Mouse (Mus musculus): ENCODE data around the gene Vmn1r67. TPM values are rescaled to one million over a fixed set of nuclear protein-coding genes. Genes with fewer than 3 reads are reported as not detected.

Vmn1r67 gene
- not detected for total RNA-seq (2021)
- long read RNA-seq: 0 reads

DNA sequence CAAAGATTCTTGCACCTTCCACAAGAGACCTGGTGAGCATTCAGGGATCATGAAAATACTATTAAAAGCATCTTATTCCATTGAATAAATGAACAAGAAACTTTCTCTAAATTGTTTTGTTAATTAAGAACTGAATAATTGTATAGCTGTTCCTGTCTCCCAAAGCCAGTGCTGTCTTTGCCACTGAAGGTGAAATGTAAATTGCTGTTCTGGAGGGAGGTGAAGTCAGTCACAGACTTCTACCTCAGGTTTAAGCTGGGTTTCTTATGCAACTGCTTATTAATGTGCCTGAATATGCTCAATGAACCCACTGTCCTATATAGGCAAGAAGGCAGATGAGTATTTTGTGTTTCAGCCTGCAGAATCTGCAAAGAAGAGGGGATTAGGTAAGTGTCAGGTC is at the start of gene Vmn1r67:
Gene Vmn1r67 (plus strand): TSS at position 301 of the 400 bp plus-strand sequence.
- no peak for DNase-seq (ENCODE audit: low spot score in 2 of 2)

DNA sequence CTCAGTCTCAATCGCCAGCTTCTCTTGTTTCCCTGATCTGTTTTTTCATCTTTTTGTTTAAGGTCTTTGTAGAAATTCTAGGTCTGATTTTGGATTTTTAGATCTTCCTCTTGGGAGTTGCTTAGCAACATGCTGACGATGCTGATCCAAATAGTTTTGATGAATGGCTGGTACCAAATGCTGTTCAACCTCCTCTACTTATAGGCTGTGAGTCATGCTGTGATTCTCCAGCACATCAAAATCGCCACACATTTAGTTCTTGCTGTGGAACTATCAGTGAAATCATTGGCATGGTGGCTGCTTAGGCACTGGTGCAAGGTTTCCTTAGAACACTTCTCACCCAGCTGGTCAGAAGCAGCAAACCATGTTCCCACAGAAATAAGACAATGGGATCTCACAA is 15.0 kb downstream of the Vmn1r67 start:
- DNase-seq (ENCODE audit: low spot score in 2 of 2): no peak

DNA sequence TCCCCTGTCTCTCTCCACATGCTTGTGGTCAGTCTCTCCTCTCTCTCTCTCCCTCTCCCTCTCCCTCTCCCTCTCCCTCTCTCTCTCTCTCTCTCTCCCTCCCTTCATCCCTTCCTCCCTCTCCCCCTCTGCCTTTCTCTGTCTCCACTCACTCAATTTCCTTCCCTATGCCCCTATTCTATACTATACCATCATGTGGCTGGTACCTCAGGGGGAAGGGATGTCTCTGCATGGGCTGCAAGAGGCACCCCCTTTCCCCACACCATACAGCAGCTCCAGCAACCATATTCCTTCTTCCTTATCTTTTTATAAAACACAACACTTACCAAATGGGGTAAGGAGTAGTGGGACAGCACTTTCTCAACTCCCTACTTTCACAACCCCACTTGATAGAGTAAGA is 36.7 kb downstream of the Vmn1r67 start:
- DNase-seq (ENCODE audit: low spot score in 2 of 2): no peak

DNA sequence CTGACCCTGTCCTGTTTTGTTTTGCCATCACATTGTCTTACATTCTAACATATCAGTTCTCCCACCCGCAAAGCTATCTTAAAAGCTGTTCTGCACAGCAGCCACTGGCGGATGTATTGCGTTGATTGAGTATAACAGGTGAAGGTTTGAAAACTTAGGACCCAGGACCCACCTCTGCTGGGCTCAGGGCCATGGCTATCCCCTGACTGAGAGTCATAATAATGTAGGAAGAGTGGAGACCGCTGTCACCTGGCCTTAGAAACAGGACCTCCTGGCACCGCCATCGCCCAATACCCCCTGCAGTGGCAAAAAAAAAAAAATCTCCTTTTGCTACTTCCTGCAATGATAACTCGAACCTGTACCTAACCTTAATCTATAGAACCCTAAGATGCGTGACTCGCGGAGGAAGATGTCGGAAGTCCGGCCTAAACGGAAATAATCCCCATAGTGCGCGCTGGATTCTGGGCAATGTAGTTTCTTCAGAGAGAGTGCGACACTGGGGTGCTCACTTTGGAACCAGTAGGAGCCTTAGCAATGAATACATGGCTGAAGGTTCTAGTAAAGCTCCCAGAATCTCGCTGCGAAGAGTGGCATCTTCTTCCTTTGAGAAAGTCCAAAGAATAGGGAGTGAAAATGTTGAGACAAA is 37.6 kb downstream of the Vmn1r67 start:
- DNase-seq (ENCODE audit: low spot score in 2 of 2): peak; percentile 1 to 79

DNA sequence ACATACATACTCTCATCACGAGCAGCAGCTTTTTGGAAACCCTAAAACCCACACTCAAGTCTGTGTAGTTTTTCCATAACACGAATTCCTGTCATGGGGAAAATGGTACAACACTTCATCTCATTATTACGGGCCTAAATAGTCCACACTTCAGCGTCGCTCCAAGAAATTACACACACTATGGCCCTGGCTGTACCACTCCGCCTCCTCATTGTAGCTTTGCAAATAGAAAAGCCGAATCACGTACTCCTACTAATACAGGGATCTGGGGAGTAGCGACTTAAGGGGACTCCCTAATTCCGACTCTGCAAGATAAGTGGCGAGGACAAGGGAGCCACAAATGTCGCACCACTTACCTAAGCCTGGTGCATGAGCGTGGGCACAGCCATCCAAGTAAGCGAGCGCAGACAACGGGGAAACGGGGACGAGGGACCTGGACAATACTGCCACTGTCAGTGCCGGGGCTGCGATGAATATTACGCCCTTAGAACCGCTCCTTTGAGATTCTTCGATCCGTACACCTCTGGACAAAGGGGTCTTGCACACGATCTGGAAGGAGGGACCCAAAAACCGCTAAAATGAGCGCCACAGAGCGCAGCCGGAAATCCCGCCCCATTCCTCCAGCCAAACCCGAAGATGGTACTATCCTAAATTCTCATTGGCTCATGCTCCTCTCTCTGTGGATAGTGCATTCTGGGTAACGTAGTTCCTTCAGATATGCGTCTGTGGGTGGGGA is 51.8 kb downstream of the Vmn1r67 start, which contains the start of gene Zik1:
Gene Zik1 (minus strand): TSS at position 609 of the 736 bp plus-strand sequence.
- DNase-seq (ENCODE audit: low spot score in 2 of 2): peak; percentile 61 to 85

DNA sequence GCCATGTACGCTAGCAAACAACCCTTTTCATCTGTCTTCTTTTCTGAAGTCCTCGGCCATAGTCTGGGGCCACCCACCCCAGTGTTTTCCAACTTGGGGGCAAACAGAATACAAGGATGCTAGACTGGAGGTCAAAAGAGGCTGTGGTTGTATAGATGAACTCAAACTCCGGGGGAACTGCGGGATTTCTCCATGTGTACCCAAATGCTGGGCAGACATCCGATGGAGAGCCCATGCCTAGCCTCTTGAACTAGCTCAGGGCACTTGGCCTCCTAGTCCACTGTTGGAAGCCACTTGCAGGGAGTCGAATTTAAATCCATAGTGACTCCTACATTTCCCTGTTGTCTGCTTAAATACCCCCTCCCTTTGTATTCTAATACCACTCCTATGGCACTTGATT is 52.4 kb downstream of the Vmn1r67 start:
- no peak for DNase-seq (ENCODE audit: low spot score in 2 of 2)

Other genes with a start within 250 kb of the Vmn1r67 start
- gene Vmn1r66, start 165.3 kb upstream of the Vmn1r67 start, total RNA-seq (2021): not detected
- 10 to 100 TPM; 15.8 to 15.9 TPM for gene Zik1, start 52.1 kb downstream of the Vmn1r67 start, total RNA-seq (2021)
- not detected for gene Vmn1r68, start 115.2 kb downstream of the Vmn1r67 start, total RNA-seq (2021)
- not detected for gene Vmn1r69, start 170.3 kb downstream of the Vmn1r67 start, total RNA-seq (2021)
- not detected for gene Vmn1r70, start 188.2 kb downstream of the Vmn1r67 start, total RNA-seq (2021)
- not detected for gene Nlrp4b, start 244.5 kb downstream of the Vmn1r67 start, total RNA-seq (2021)